Mouse (Mus musculus): ENCODE results near the gene Mycbp2. TPM values are rescaled to one million over a fixed set of nuclear protein-coding genes. Genes with fewer than 3 reads are reported as not detected.

Gene Mycbp2
- total RNA-seq, 1 experiment from 2014 or later, result 66.3 TPM

DNA sequence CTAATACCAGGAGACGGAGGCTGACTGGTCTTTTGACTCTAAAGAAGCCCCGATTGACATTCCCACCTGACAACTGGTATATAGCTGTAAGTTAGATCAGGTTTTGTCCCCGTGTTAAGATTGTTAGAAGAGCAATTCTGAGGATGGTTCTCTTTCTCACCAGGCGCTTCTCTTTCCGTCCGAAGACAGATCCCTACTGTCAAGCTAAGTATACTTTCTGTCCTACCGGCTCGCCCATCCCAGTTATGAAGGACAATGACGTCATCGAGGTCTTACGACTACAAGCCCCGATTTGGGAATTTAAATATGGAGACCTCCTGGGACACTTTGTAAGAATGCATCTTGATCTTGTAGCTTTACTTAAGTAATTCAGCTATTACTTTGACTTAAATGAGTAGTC lies 275.1 kb downstream of the Mycbp2 start:
- no peak for DNase-seq

DNA sequence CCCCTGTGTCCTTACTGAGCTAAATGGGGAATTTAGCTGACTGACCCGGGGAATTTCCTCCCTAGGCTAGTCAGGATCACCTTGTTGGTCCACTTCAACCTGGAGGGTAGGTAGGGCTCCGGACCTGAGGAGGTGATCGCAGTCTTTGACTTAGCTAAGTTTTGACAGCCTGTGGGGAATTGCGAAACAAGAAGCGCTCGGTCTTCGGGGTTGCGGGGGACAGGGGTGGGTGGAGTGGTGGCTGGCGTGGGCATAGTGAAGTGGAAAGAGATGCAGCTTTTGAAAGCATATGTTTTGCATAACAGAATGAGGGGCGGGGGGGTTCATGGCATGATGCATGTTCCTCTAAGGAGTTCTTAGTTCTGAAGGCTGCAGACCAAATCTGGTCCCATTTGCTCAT lies 275.8 kb downstream of the Mycbp2 start:
- no peak for DNase-seq

GRCm38 (mm10) chr14:103069864-103070611 lies 276.6 kb downstream of the Mycbp2 start, which contains the start of gene Cln5:
Gene Cln5, plus strand, starts transcription at chr14:103070216.
- DNase-seq, result peak; percentile 97

GRCm38 (mm10) chr14:103069465-103069863 lies 277.1 kb downstream of the Mycbp2 start:
- DNase-seq, result no peak

- peak; percentile 71 for DNase-seq
Observed at GRCm38 (mm10) chr14:103065294-103066167, 281.1 kb downstream of the Mycbp2 start.

Other genes with a start within 250 kb of the Mycbp2 start
- 76.8 and 86.4 TPM in 2 replicates for gene Fbxl3, start 247.2 kb downstream of the Mycbp2 start, total RNA-seq (2021)
- gene Scel, start 166.5 kb upstream of the Mycbp2 start, total RNA-seq (2021), result 0.12 and 0.38 TPM in 2 replicates